10 mouse cellular contexts compared by ENCODE assay signal in genomic region chr10:127286194-127286593, GRCm38 (mm10). TPM values are rescaled to one million over a fixed set of nuclear protein-coding genes. Genes with fewer than 3 reads are reported as not detected.
DNase-seq lines count a peak whose midpoint lies in the region; ATAC-seq and TF ChIP-seq lines count a peak whose summit lies in the region.
"Had no signal": no experiment of that assay in that cellular context is flagged by ENCODE, and none has a peak within 500 bp of the region (broad histone marks: within the 10 kb centered on the region; RNA-seq: fewer than 3 reads in every experiment).

No protein-coding gene starts in this region.

- H3K27ac ChIP-seq in lung, postnatal 0 days (ENCODE audit: low read length) = no peak overlapping the region
- H3K27ac ChIP-seq in limb, embryonic 12.5 days = no peak overlapping the region
- H3K27ac ChIP-seq in stomach, embryonic 15.5 days = no peak overlapping the region

- DNase-seq in cerebellum, adult 11-12 months = peak; percentile 61
- DNase-seq in lung, postnatal 0 days (ENCODE audit: low spot score) = peak; percentile 13
- DNase-seq in lung, postnatal 4 days = no peak
- no peak for DNase-seq in right cerebral cortex, postnatal 4 days
- DNase-seq in left cerebral cortex, adult 11 months (ENCODE audit: low spot score) = no peak
- DNase-seq: gastrocnemius, postnatal 25 days; lung, postnatal 14 days had no signal

- H3K9me3 ChIP-seq in lung, postnatal 0 days (ENCODE audit: low read length) = no peaks in the 10 kb centered on the region
- H3K9me3 ChIP-seq in limb, embryonic 12.5 days = no peaks in the 10 kb centered on the region
- H3K9me3 ChIP-seq in stomach, embryonic 15.5 days = no peaks in the 10 kb centered on the region

- no peak for TF ChIP-seq CTCF in lung, postnatal 0 days (IDR thresholded peaks at IDR 0.05)

- peaks cover 16% of the 10 kb centered on the region for H3K4me1 ChIP-seq in lung, postnatal 0 days (ENCODE audit: insufficient read depth, low read depth, low read length)
- H3K4me1 ChIP-seq in limb, embryonic 12.5 days (replicated peaks) = peaks cover 42% of the 10 kb centered on the region
- peaks cover 39% of the 10 kb centered on the region for H3K4me1 ChIP-seq in stomach, embryonic 15.5 days

- WGBS in lung, postnatal 0 days = 68% methylated on average over 5 of the region's 7 CpGs
- 75% methylated on average over 7 of the region's 7 CpGs for WGBS in limb, embryonic 12.5 days
- WGBS in stomach, embryonic 15.5 days = 63% methylated on average over 7 of the region's 7 CpGs

- H3K4me3 ChIP-seq in lung, postnatal 0 days (ENCODE audit: low read depth, low read length) = no peak overlapping the region
- H3K4me3 ChIP-seq in limb, embryonic 12.5 days (replicated peaks) = no peak overlapping the region
- H3K4me3 ChIP-seq in stomach, embryonic 15.5 days (replicated peaks) = no peak overlapping the region

- no peaks in the 10 kb centered on the region for H3K27me3 ChIP-seq in lung, postnatal 0 days (replicated peaks; ENCODE audit: insufficient read depth, low read length)
- no peaks in the 10 kb centered on the region for H3K27me3 ChIP-seq in limb, embryonic 12.5 days
- H3K27me3 ChIP-seq in stomach, embryonic 15.5 days (replicated peaks) = no peaks in the 10 kb centered on the region

- no peak overlapping the region for H3K9ac ChIP-seq in lung, postnatal 0 days (replicated peaks; ENCODE audit: low read depth)
- no peak overlapping the region for H3K9ac ChIP-seq in limb, embryonic 12.5 days (replicated peaks)
- no peak overlapping the region for H3K9ac ChIP-seq in stomach, embryonic 15.5 days

- peaks cover 45% of the 10 kb centered on the region for H3K36me3 ChIP-seq in lung, postnatal 0 days (ENCODE audit: insufficient read depth, low read length)
- peaks cover 63% of the 10 kb centered on the region for H3K36me3 ChIP-seq in limb, embryonic 12.5 days
- peaks cover 45% of the 10 kb centered on the region for H3K36me3 ChIP-seq in stomach, embryonic 15.5 days

- ATAC-seq in cerebellum, adult (ENCODE audit: insufficient number of reproducible peaks, low FRiP score, low TSS enrichment) = no peak
- no peak for ATAC-seq in lung, postnatal 0 days
- no peak for ATAC-seq in limb, embryonic 12.5 days (ENCODE audit: insufficient number of reproducible peaks, insufficient read depth, low FRiP score, low TSS enrichment, low read depth)
- ATAC-seq in stomach, embryonic 15.5 days (ENCODE audit: insufficient read depth, low FRiP score, low read depth) = no peak

- no peak overlapping the region for H3K4me2 ChIP-seq in lung, postnatal 0 days (replicated peaks; ENCODE audit: low read depth, low read length)
- H3K4me2 ChIP-seq in limb, embryonic 12.5 days = peak overlapping the region; percentile 92; the same call in 1 of the 2 replicates
- 0 out of 2 replicates have a peak overlapping the region, but pooled peaks have one; percentile 0 for H3K4me2 ChIP-seq in stomach, embryonic 15.5 days

- no peak for TF ChIP-seq EP300 in lung, postnatal 0 days (IDR thresholded peaks at IDR 0.05)

RNA-seq across cellular contexts. Expression of gene Mbd6, which starts 2.6 kb away (rescaled TPM):
- polyA plus RNA-seq in lung, postnatal 0 days (2015; fragmentation: Nextera tagmentation; extraction: Ambion mirVana) = 13.5 and 14.2 TPM in 2 replicates
- 17.2 and 19.8 TPM in 2 replicates for polyA plus RNA-seq in limb, embryonic 12.5 days (2016; fragmentation: Nextera tagmentation; extraction: Ambion mirVana)
- 18.6 and 19.4 TPM in 2 replicates for polyA plus RNA-seq in stomach, embryonic 15.5 days (2015; fragmentation: Nextera tagmentation; extraction: Ambion mirVana)

RNA-seq across cellular contexts. Expression of gene Dctn2, which starts 20.0 kb away (rescaled TPM):
- polyA plus RNA-seq in lung, postnatal 0 days (2015; fragmentation: Nextera tagmentation; extraction: Ambion mirVana) = 198 and 204 TPM in 2 replicates
- polyA plus RNA-seq in limb, embryonic 12.5 days (2016; fragmentation: Nextera tagmentation; extraction: Ambion mirVana) = 174 and 183 TPM in 2 replicates
- polyA plus RNA-seq in stomach, embryonic 15.5 days (2015; fragmentation: Nextera tagmentation; extraction: Ambion mirVana) = 161 and 169 TPM in 2 replicates

RNA-seq across cellular contexts. Expression of gene Kif5a, which starts 23.0 kb away (rescaled TPM):
- polyA plus RNA-seq in lung, postnatal 0 days (2015; fragmentation: Nextera tagmentation; extraction: Ambion mirVana) = 0.12 and 0.25 TPM in 2 replicates
- polyA plus RNA-seq in limb, embryonic 12.5 days (2016; fragmentation: Nextera tagmentation; extraction: Ambion mirVana) = 5.3 and 5.6 TPM in 2 replicates
- 5.6 and 6.2 TPM in 2 replicates for polyA plus RNA-seq in stomach, embryonic 15.5 days (2015; fragmentation: Nextera tagmentation; extraction: Ambion mirVana)

RNA-seq across cellular contexts. Expression of gene Mars, which starts 25.4 kb away (rescaled TPM):
- 61.1 and 63.1 TPM in 2 replicates for polyA plus RNA-seq in lung, postnatal 0 days (2015; fragmentation: Nextera tagmentation; extraction: Ambion mirVana)
- 144 and 145 TPM in 2 replicates for polyA plus RNA-seq in limb, embryonic 12.5 days (2016; fragmentation: Nextera tagmentation; extraction: Ambion mirVana)
- 109 and 110 TPM in 2 replicates for polyA plus RNA-seq in stomach, embryonic 15.5 days (2015; fragmentation: Nextera tagmentation; extraction: Ambion mirVana)

RNA-seq across cellular contexts. Expression of gene Arhgap9, which starts 35.6 kb away (rescaled TPM):
- 8.5 TPM in 2 replicates for polyA plus RNA-seq in lung, postnatal 0 days (2015; fragmentation: Nextera tagmentation; extraction: Ambion mirVana)
- 5.7 and 6.5 TPM in 2 replicates for polyA plus RNA-seq in limb, embryonic 12.5 days (2016; fragmentation: Nextera tagmentation; extraction: Ambion mirVana)
- polyA plus RNA-seq in stomach, embryonic 15.5 days (2015; fragmentation: Nextera tagmentation; extraction: Ambion mirVana) = 5.6 and 6.3 TPM in 2 replicates

Comparison
In these comparisons a context has a peak if more than half of its experiments do, and no peak if none do; other contexts are left out.
1. DNase-seq: peak in cerebellum, adult 11-12 months (single experiment) and lung, postnatal 0 days (single experiment); none in lung, postnatal 4 days (0 of 2), right cerebral cortex, postnatal 4 days (single experiment) and left cerebral cortex, adult 11 months (single experiment).